Mouse (Mus musculus): Measurements from ENCODE around the gene Cpa2. TPM values are rescaled to one million over a fixed set of nuclear protein-coding genes. Genes with fewer than 3 reads are reported as not detected.

Cpa2 gene
- total RNA-seq, 4 experiments from 2014 or later: 1.2 to 4.0 (median 2.1) TPM

DNA sequence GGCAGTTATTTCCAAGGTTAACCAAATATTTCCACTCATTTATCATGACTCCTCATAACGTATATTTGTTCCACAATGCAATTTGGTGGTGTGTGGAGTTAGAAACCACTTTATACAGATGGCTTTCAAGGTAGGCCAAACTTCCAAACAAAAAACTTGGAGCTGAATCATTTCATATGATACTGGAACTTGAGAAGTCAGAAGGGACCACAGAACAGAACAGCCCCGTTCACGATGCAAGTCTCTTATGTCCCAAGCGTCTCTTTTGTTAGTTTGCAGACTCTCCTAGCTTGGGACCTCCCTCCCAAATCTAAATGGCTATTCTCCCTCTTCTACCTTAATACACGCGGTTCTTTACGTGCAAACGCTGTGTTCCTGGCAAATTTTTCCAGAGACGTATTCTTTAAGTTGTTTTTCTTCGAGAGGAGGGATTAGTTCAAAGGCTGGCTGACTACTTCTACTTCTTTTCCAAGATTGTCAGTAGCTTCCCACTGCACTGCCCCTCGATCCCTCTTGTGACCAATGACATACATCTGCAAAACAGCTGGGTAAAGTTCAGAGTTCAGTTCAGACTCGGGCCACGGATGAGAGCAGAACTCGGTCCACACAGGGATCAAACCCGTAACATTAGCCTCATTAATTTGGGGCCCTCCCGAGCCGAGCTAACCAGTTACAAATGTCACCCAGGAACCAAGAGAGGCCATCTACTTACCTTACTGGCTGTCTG lies 35.3 kb downstream of the Cpa2 start:
- DNase-seq (ENCODE audit: low spot score in 2 of 2): no peak

- DNase-seq (ENCODE audit: low spot score in 2 of 2): peak in 1 of 2 experiments; percentile 38
These were observed 38.8 kb downstream of the Cpa2 start for GRCm38 (mm10) chr6:30579961-30580840.

GRCm38 (mm10) chr6:30580841-30581176 lies 39.4 kb downstream of the Cpa2 start:
- DNase-seq (ENCODE audit: low spot score in 2 of 2): no peak

GRCm38 (mm10) chr6:30586886-30587442 lies 45.6 kb downstream of the Cpa2 start:
- no peak for DNase-seq (ENCODE audit: low spot score in 2 of 2)

DNA sequence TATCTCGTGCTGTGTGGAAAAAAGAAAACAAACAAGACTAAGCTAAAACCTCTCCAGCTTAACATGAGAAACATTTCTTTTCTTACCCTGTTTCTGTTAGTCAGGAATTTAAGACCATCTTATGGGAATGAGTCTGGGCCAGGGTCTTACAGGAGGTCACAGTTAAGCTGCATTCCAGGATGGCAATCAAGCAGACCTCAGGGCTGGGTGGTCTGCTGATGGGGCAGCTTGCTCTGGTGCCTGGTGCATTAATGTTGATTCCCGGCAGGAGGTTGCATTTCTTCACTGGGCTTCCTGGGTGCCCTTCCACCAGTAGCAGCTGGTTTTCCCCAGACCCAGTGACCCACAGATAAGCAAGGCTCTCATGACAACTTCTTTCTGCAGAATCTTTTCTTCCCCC lies 48.4 kb downstream of the Cpa2 start:
- no peak for DNase-seq (ENCODE audit: low spot score in 2 of 2)

GRCm38 (mm10) chr6:30591851-30592404 lies 50.5 kb downstream of the Cpa2 start:
- no peak for DNase-seq (ENCODE audit: low spot score in 2 of 2)

DNA sequence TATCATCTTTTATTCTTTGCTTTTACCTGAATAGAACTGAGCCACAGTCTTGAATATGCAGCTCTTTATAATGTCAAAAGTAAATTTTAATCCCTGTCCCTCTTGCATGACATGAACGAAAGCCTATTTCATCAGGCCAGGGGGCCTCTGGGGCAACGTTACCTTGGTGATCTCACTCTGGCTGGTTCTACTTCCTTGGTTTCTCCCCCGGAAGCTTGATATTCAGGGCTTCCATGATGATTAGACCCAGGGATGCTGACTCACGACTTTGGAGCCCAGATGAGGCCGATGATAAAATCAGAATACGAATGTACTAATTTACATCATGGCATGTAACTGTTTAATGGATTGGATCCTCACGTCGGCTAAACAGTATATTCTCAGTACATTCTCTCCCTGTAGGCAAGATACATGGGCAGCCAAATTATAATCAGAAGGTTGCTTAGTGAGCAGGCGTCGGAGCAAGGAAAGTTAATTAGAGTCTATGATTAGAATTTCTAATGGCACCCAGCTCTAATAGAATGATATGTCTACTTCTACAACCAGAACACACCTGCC lies 51.1 kb downstream of the Cpa2 start:
- no peak for DNase-seq (ENCODE audit: low spot score in 2 of 2)

DNA sequence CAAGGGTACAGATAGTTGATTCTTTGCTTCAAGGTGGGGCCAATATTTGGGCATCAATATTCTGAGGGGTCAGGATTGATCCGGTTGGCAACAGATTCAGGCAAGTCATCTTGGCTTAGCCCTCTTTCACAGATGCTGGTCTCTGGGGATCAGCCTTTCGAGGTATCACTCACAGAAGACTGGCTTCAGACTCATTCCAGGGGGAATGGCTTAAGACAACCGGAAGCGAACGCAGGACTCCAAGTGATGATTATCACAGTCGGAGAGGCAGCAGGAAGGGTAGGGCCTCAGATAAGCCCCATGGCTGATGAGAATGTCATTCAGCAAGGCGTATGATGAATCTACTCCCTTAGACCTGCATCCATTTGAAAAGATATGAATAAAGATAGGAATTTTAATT lies 53.0 kb downstream of the Cpa2 start:
- DNase-seq (ENCODE audit: low spot score in 2 of 2): no peak

- no peak for DNase-seq (ENCODE audit: low spot score in 2 of 2)
These were observed 55.0 kb downstream of the Cpa2 start for GRCm38 (mm10) chr6:30596230-30596898.

GRCm38 (mm10) chr6:30600033-30600432 lies 58.7 kb downstream of the Cpa2 start:
- no peak for DNase-seq (ENCODE audit: low spot score in 2 of 2)

GRCm38 (mm10) chr6:30600995-30601394 lies 59.6 kb downstream of the Cpa2 start:
- no peak for DNase-seq (ENCODE audit: low spot score in 2 of 2)

GRCm38 (mm10) chr6:30604342-30604867 lies 63.0 kb downstream of the Cpa2 start:
- no peak for DNase-seq (ENCODE audit: low spot score in 2 of 2)

GRCm38 (mm10) chr6:30605111-30605510 lies 63.7 kb downstream of the Cpa2 start:
- DNase-seq (ENCODE audit: low spot score in 2 of 2): no peak

- DNase-seq (ENCODE audit: low spot score in 2 of 2): no peak
These were observed 64.3 kb downstream of the Cpa2 start for GRCm38 (mm10) chr6:30605672-30606071.

DNA sequence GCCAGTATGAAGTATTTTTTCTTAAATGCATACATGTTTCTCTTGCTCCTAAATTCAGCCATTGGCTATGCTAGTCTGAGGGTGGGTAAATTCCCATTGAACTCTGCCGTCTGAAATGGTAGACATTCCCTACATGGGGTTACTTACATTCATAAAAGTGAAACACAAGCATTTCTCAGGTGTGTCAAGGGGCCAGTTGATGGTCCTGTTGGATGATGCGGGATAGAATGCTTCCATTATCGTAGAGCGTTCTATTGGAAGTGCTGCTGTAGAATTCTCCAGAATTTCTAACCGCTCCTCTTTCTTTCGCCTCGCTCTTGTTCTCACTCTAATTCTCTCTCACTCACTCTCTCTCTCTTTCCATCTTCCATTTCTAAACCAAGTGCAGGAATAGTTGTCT lies 69.3 kb downstream of the Cpa2 start, which contains the start of gene Cpa5:
Gene Cpa5, plus strand, starts transcription at position 301 of the 400 bp plus-strand sequence.
- no peak for DNase-seq (ENCODE audit: low spot score in 2 of 2)

- no peak for DNase-seq (ENCODE audit: low spot score in 2 of 2)
These were observed 69.8 kb downstream of the Cpa2 start for GRCm38 (mm10) chr6:30611212-30611611.

Other genes starting within 250 kb of the Cpa2 start
- 10 to 100 TPM; 85.2 to 87.7 (median 87.5) TPM for gene Ube2h, start 237.0 kb upstream of the Cpa2 start, total RNA-seq (2022)
- 10 to 100 TPM; 25.5 to 30.3 (median 26.7) TPM for gene Zc3hc1, start 150.6 kb upstream of the Cpa2 start, total RNA-seq (2022)
- 100 to 1,000 TPM in 1 of 4 experiments, 10 to 100 TPM in 3; 86.0 to 101 (median 90.6) TPM for gene Klhdc10, start 139.7 kb upstream of the Cpa2 start, total RNA-seq (2022)
- 10 to 100 TPM; 22.8 to 25.2 (median 24.0) TPM for gene Tmem209, start 31.8 kb upstream of the Cpa2 start, total RNA-seq (2022)
- 1 to 10 TPM in 1 of 4 experiments, under 1 TPM in 3; 0.58 to 1.1 (median 0.86) TPM for gene Ssmem1, start 31.7 kb upstream of the Cpa2 start, total RNA-seq (2022)
- gene Cpa4, start 26.8 kb downstream of the Cpa2 start, total RNA-seq (2022): under 1 TPM; 0.17 to 0.39 (median 0.18) TPM
- not detected for gene Cpa5, start 69.4 kb downstream of the Cpa2 start, total RNA-seq (2022)
- gene Cpa1, start 97.6 kb downstream of the Cpa2 start, total RNA-seq (2022): not detected
- gene Cep41, start 152.2 kb downstream of the Cpa2 start, total RNA-seq (2022): 1 to 10 TPM; 4.9 to 6.6 (median 6.1) TPM
- gene Mest, start 182.0 kb downstream of the Cpa2 start, total RNA-seq (2022): 100 to 1,000 TPM in 1 of 4 experiments, 10 to 100 TPM in 3; 66.1 to 109 (median 76.2) TPM